Mouse (Mus musculus) kidney, embryonic 14.5 days (tissue): ENCODE measurements at regions not wholly inside any gene's neighbourhood (a gene's known extent, or its start where the extent isn't known, plus 50 kb on each side); places are given as distances from the start of the nearest gene placed in this dataset.

Source experiments
- ATAC-seq: fragments of 200-750 bp; cut with Nextera tagmentation; 2 replicates; pipeline ENCODE4 v1.8.0; 2017; ENCODE audit warnings: moderate number of reproducible peaks, mild to moderate bottlenecking, moderate TSS enrichment, moderate library complexity; ENCODE audit not compliant: low FRiP score, low TSS enrichment
- H3K27ac ChIP-seq: fragments of 300-500 bp; sonication (generic); 2 replicates; pipeline ENCODE4 v1.5.1; 2014; ENCODE audit warnings: low read depth, mild to moderate bottlenecking, low read length, moderate library complexity, mixed read lengths
- H3K27me3 ChIP-seq: fragments of 300-500 bp; sonication (generic); 2 replicates; pipeline ENCODE4 v1.6.1; 2014; ENCODE audit warnings: mild to moderate bottlenecking, low read length; ENCODE audit not compliant: control insufficient read depth, insufficient read depth
- H3K36me3 ChIP-seq: fragments of 300-500 bp; sonication (generic); 2 replicates; pipeline ENCODE4 v1.6.1; 2014; ENCODE audit warnings: low read length, mixed read lengths; ENCODE audit not compliant: control insufficient read depth, insufficient read depth
- H3K4me1 ChIP-seq: fragments of 300-500 bp; sonication (generic); 2 replicates; pipeline ENCODE4 v1.6.1; 2014; ENCODE audit warnings: low read length, mixed read lengths; ENCODE audit not compliant: control insufficient read depth, insufficient read depth
- H3K4me2 ChIP-seq: fragments of 300-500 bp; sonication (generic); replicated peaks from 2 replicates; pipeline ENCODE4 v1.6.1; 2014; ENCODE audit warnings: low read depth, mild to moderate bottlenecking, low read length
- H3K4me3 ChIP-seq: fragments of 300-500 bp; sonication (generic); 2 replicates; pipeline ENCODE4 v1.5.1; 2014; ENCODE audit warnings: mild to moderate bottlenecking, low read length
- H3K9ac ChIP-seq: fragments of 300-500 bp; sonication (generic); 2 replicates; pipeline ENCODE4 v1.6.1; 2014; ENCODE audit warnings: low read depth, mild to moderate bottlenecking, low read length, moderate library complexity
- H3K9me3 ChIP-seq: fragments of 300-500 bp; sonication (generic); 2 replicates; pipeline ENCODE4 v1.6.1; 2016; ENCODE audit warnings: low read length; ENCODE audit not compliant: control insufficient read depth
- WGBS: fragments of 180-500 bp; shearing (Covaris S2); extraction: QIAGEN DNeasy Blood & Tissue Kit; methylation state at CpG from one replicate; pipeline ENCODE4 v1.1.7; 2014; 5-methylcytosine and 5-hydroxymethylcytosine counted together

GRCm38 (mm10) chr14:72845621-72846440, 136.0 kb upstream of the Fndc3a start:
- no peak overlapping the region for H3K4me3 ChIP-seq
- ATAC-seq, result no peak
- H3K4me2 ChIP-seq, result no peak overlapping the region
- no peak overlapping the region for H3K27ac ChIP-seq
- H3K9ac ChIP-seq, result no peak overlapping the region
- no peaks in the 10 kb centered on the region for H3K27me3 ChIP-seq
- 86% methylated on average over 5 of the region's 5 CpGs for WGBS
- H3K4me1 ChIP-seq, result no peaks in the 10 kb centered on the region
- H3K9me3 ChIP-seq, result no peaks in the 10 kb centered on the region
- no peaks in the 10 kb centered on the region for H3K36me3 ChIP-seq

DNA sequence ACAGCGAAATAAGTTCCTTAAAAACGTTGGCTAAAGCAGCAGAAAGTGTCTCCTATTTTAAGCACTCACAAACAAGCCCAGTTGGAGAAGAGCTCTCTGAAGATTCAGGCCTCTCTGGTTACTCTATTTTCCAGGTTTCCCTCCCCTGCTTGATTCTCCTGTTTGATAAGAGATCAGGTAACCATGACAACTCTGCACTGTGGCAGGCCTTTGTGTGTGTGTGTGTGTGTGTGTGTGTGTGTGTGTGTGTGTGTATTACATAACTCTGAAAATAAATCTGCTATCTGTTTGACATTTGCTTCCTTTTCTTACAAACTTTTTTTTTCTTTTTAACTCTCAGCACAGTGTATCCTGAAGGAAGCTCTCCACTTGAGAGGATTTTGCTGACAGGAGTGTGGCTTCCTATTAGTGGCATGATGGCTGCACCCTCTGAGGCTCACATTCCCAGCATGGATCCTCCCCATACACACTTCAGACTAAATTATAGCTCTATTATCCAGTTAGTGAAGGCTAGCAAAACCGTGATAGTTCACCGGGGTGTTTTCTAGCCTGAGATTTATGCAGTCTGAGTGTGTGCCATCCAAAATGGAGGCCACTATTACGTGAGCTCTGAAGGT, 135.1 kb upstream of the Fndc3a start:
- H3K27ac ChIP-seq, result no peak overlapping the region
- WGBS, result 46% methylated on average over 5 of the region's 5 CpGs
- no peak overlapping the region for H3K9ac ChIP-seq
- H3K4me1 ChIP-seq, result no peaks in the 10 kb centered on the region
- H3K4me2 ChIP-seq, result no peak overlapping the region
- H3K27me3 ChIP-seq, result no peaks in the 10 kb centered on the region
- no peaks in the 10 kb centered on the region for H3K9me3 ChIP-seq
- ATAC-seq, result no peak
- H3K4me3 ChIP-seq, result no peak overlapping the region
- no peaks in the 10 kb centered on the region for H3K36me3 ChIP-seq

DNA sequence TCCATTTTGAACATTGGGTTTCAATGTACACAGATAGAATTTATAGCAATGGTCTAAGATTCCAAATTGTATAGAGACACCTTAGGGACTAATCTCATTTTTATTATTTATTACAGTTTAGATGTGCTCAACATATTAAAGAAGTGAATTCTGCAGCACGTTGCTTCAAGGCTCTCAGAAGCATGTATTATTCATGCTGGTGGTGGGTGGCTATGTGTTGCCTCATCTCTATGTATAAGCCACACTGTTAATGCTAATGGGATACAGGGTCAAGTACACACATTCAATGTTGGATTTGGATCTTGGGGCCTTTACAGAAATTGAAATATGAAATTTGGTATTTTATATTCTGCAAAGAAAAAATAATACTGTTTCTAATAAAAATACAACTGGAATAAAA, 131.9 kb upstream of the Fndc3a start:
- 78% methylated on average over 1 of the region's 1 CpGs for WGBS
- Histone ChIP-seq H3K27me3 (no peaks in the 10 kb centered on the region), H3K9me3 (no peaks in the 10 kb centered on the region), H3K27ac (no peak overlapping the region), H3K36me3 (no peaks in the 10 kb centered on the region), H3K9ac (no peak overlapping the region), H3K4me2 (no peak overlapping the region), H3K4me1 (no peaks in the 10 kb centered on the region), H3K4me3 (no peak overlapping the region)
- ATAC-seq, result no peak

DNA sequence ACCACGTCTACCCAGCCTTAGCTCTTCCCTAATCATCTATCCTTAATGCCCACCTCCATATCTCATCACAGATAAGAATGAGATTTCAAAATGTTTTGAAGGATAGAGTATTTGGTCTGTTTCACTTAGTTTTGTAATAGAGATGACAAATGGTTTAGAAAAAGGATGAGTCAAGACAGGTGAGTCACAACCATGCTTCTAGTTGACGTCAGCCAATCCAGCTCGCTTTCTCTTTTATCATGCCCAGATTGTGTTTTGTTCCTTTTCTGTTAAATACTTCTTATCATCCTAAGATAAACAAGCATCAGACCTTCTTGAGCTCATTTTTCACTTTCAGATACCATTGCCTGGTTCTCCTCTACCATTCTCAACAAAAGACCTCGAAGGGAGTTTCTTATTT, 125.4 kb upstream of the Fndc3a start:
- Histone ChIP-seq H3K36me3 (no peaks in the 10 kb centered on the region), H3K4me2 (no peak overlapping the region), H3K27ac (no peak overlapping the region), H3K27me3 (no peaks in the 10 kb centered on the region), H3K4me3 (no peak overlapping the region), H3K9me3 (no peaks in the 10 kb centered on the region), H3K4me1 (no peaks in the 10 kb centered on the region), H3K9ac (no peak overlapping the region)
- ATAC-seq, result no peak
- 88% methylated on average over 4 of the region's 4 CpGs for WGBS

DNA sequence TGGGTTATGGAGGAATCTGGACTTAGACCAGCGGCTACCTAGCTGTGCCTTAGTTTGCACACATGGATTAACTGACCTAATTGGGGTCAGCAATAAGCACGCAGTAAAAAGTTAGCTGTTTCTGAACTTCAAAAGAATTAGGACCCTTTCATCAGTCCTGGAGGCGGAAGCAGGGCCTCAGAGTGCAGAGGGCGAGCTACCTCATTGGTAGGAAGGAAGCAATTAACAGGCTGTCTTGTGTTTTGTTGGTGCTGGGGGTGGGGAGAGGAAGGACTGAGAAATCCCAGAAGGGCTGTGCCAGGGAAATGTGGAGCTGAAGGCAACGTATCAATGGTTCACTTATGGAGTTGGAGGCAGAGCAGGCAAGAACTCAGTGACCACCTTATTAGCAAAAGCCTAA, 119.5 kb upstream of the Fndc3a start:
- peak; percentile 87 for ATAC-seq
- Histone ChIP-seq H3K27me3 (no peaks in the 10 kb centered on the region), H3K4me3 (no peak overlapping the region), H3K4me1 (peaks cover 8% of the 10 kb centered on the region; the same call in 1 of the 2 replicates), H3K9ac (no peak overlapping the region), H3K36me3 (no peaks in the 10 kb centered on the region), H3K27ac (0 out of 2 replicates have a peak overlapping the region, but pooled peaks have one; percentile 30), H3K4me2 (no peak overlapping the region), H3K9me3 (no peaks in the 10 kb centered on the region)
- 12% methylated on average over 5 of the region's 5 CpGs for WGBS

DNA sequence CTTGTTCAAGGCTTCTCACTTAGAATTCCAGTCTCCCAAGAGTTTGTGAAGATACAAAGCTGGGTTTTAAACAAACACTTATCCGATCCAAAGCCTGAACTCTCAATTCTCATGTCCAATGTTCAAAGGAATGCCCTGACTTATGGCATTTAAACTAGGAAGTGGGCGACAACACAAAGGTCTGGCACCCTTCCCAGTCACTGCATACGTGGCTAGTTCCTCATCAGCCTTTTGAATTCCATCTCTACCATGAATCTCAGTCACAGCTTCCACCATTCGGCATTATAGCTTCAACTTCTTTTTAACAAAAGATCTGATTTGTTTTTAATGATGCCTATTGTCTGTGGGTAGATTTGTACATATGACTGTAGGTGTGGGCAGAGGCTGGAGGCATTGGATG, 115.7 kb upstream of the Fndc3a start:
- H3K36me3 ChIP-seq, result no peaks in the 10 kb centered on the region
- WGBS, result 70% methylated on average over 4 of the region's 4 CpGs
- H3K27ac ChIP-seq, result no peak overlapping the region
- H3K27me3 ChIP-seq, result no peaks in the 10 kb centered on the region
- ATAC-seq, result no peak
- H3K9me3 ChIP-seq, result no peaks in the 10 kb centered on the region
- no peak overlapping the region for H3K4me2 ChIP-seq
- no peak overlapping the region for H3K4me3 ChIP-seq
- peaks cover 8% of the 10 kb centered on the region; the same call in 1 of the 2 replicates for H3K4me1 ChIP-seq
- no peak overlapping the region for H3K9ac ChIP-seq

GRCm38 (mm10) chr14:72822231-72822615, 112.4 kb upstream of the Fndc3a start:
- no peak for ATAC-seq
- Histone ChIP-seq H3K27ac (no peak overlapping the region), H3K36me3 (no peaks in the 10 kb centered on the region), H3K9me3 (no peaks in the 10 kb centered on the region), H3K4me2 (no peak overlapping the region), H3K4me1 (no peaks in the 10 kb centered on the region), H3K9ac (no peak overlapping the region), H3K27me3 (no peaks in the 10 kb centered on the region), H3K4me3 (no peak overlapping the region)
- 31% methylated on average over 3 of the region's 3 CpGs for WGBS

DNA sequence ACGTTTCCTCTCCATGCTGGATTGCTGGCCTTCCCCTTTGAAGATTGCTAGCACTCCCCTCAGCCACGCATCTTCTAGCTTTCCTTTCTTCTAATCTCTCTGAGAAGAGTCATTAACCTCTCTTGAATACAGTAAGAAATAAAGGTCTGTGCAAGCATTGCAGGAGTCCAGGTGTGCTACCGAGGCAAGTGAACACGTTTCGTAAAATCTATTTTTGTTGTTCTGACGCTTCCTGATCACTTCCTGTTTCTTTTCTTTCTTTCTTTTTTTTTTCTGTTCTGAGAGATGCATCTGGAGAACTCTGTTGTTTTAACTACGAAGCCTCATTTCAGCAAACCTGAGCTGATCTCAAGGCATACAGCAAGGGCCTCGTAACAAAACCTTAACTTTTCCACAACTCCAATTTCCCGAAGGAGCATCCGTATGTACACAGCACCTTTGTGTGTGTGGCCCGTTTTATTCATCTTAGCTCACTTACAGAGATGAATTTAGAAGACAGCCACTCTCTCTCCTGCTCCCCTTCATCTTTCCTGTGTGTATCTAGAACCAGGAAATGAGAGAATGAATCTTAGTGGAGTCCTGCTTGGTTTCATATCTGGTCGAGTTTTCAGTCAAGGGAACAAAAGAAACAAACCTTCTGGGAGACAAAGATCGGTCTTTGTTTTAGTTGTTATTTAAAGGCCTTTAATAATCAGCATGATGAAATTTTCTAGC, 111.9 kb upstream of the Fndc3a start:
- Histone ChIP-seq H3K4me1 (no peaks in the 10 kb centered on the region), H3K4me3 (no peak overlapping the region), H3K27ac (no peak overlapping the region), H3K36me3 (no peaks in the 10 kb centered on the region), H3K9ac (no peak overlapping the region), H3K27me3 (no peaks in the 10 kb centered on the region), H3K9me3 (no peaks in the 10 kb centered on the region), H3K4me2 (no peak overlapping the region)
- no peak for ATAC-seq
- 75% methylated on average over 13 of the region's 13 CpGs for WGBS

GRCm38 (mm10) chr14:72819037-72819436, 109.2 kb upstream of the Fndc3a start:
- no peaks in the 10 kb centered on the region for H3K4me1 ChIP-seq
- H3K27me3 ChIP-seq, result no peaks in the 10 kb centered on the region
- no peaks in the 10 kb centered on the region for H3K9me3 ChIP-seq
- H3K9ac ChIP-seq, result no peak overlapping the region
- H3K36me3 ChIP-seq, result no peaks in the 10 kb centered on the region
- no peak for ATAC-seq
- no peak overlapping the region for H3K27ac ChIP-seq
- 94% methylated on average over 4 of the region's 4 CpGs for WGBS
- H3K4me2 ChIP-seq, result no peak overlapping the region
- no peak overlapping the region for H3K4me3 ChIP-seq
